Mouse (Mus musculus): ENCODE data around the gene Snrnp27. TPM values are rescaled to one million over a fixed set of nuclear protein-coding genes. Genes with fewer than 3 reads are reported as not detected.

Snrnp27 gene
- polyA plus RNA-seq (2012; ENCODE audit: insufficient read depth, insufficient read length, missing spikeins): 63.4 and 72.7 TPM in 2 replicates

DNA sequence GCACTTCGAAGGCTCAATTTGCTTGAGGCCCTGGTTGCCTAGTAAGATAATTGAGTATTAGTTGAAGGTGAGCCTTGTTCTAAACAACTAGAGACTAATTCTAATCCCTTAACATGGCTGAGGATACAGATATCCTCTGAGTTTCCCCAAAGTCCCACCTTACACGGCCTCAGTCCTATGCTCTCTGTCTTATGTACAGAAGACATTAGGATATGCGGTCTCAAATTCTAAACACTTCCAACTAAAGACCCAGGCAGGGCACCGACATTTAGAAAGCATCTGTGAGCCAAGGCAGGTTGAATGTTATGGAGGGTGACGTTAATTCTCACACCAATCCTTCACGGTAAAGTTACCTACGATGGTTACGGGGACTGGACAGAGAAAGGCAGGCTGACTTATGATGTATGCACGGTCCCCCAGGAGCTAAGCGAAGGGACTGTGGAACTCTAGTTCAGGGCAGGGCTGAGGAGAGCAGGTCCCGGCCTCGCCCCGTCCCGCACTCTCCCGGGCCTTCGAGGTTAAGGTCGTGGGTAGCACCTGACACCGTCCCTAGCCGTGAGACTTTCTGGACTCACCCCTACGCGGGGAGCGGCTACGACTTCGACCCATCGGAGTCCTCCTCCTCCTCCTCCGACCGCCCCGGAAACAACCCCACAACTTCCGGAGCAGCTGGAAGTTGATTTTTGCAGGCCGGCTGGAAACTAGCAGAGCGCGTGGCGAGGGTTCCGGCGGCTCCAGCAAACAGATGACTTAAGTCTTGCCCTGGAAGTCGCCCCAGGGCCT, at the start of gene Snrnp27:
Gene Snrnp27 (minus strand): TSS at position 651 of the 783 bp plus-strand sequence.
- Histone ChIP-seq H3K4me3 (ENCODE audit: insufficient read depth, low read length) (peak within 1 kb of the TSS; percentile 67), H3K4me1 (ENCODE audit: control insufficient read depth, insufficient read depth, low read length) (peaks cover 6% of the 10 kb centered on the region; the same call in 1 of the 2 replicates), H3K27ac (ENCODE audit: insufficient read depth, low read depth, low read length) (peak within 1 kb of the TSS; percentile 62)
- TF ChIP-seq POLR2A (IDR thresholded peaks at IDR 0.05; ENCODE audit: borderline replicate concordance, low read depth, low read length): no peak
- no peak for TF ChIP-seq CTCF (IDR thresholded peaks at IDR 0.05; ENCODE audit: low read depth, low read length)

DNA sequence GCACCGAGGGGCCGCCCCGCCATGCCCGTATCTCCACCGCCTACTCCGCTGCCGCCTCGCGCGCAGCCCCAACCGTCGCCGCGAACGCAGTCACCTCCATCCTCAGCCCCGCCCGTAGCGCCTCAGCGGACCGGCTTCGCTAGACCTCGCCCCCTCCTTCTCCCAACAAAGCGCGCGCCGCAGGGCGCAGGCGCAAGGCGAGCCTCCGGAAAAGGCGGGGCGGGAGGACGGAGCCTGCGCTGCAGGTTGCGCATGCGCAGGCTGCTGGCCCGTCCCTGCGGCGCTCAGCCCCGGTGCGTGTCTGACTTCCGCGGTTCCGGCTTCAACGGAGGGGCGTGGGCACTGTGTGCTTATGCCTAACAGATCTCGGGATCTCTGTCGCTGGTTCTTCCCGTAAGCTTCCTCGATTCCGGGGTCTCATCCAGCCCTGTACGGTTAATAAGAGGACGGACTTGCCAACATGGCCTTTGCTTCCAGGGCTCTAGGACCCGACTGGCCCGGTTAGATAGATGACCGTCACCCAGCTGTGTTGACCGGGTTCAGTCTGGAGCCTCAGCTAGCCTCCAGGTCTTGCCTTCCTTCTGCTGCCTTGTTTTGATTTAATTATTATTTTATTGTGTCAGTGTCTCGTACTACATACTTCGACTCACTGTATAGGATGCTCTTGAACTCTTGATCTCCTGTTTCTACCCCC, 49.0 kb upstream of the Snrnp27 start, which contains the start of gene Gmcl1:
Gene Gmcl1 (minus strand): TSS at position 201 of the 694 bp plus-strand sequence.
- Histone ChIP-seq H3K4me1 (ENCODE audit: control insufficient read depth, insufficient read depth, low read length) (peaks cover 5% of the 10 kb centered on the region; the same call in 1 of the 2 replicates), H3K27ac (ENCODE audit: insufficient read depth, low read depth, low read length) (peak within 1 kb of the TSS; percentile 39), H3K4me3 (ENCODE audit: insufficient read depth, low read length) (peak within 1 kb of the TSS; percentile 73)
- no peak for TF ChIP-seq CTCF (IDR thresholded peaks at IDR 0.05; ENCODE audit: low read depth, low read length)
- TF ChIP-seq POLR2A (IDR thresholded peaks at IDR 0.05; ENCODE audit: borderline replicate concordance, low read depth, low read length): no peak

DNA sequence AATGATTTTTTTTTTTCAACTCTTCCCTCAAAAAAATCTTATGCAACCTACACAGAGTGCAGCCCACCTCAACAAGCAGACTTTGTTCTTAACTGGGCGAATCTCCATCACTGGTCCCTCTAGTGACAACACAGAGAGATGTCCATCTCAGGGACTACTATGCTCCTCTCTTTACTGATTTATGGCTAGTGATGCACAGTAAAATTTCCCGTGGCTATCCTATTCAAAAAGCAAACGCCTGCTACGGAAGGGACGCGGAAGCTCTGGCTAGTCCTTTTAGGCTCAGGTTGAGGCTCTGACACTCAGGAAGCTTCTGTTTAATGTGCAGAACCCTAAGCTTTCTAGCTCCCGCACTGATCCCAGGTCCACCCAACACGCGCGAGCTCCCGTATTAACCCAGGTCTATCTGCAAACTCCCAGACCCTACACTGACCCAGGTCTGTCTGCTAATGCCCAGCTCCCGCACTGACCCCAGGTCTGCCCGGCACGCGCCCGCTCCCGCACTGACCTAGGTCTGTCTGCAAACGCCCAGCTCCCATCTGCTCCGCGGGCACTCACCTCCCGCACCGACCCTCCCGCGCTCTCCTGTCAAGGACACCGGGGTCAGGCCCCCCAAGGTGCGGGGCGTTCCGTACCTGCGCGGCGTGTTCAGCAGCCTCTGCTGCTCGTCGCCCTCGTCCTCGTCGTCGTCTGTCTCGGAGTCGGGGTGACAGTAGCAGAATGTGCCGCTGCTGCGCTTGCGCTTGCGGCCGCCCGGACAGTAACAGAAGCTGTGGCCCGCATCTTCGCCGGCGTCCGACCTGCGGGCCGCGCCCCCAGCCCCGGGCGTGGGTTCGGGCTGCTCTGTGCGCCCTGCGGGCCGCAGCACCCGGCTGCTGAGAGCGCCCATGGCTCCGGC, 48.2 kb upstream of the Snrnp27 start:
- TF ChIP-seq CTCF (IDR thresholded peaks at IDR 0.05; ENCODE audit: low read depth, low read length) (no peak), POLR2A (IDR thresholded peaks at IDR 0.05; ENCODE audit: borderline replicate concordance, low read depth, low read length) (no peak)
- peak overlapping the region; percentile 73 for H3K4me3 ChIP-seq (ENCODE audit: insufficient read depth, low read length)
- peaks cover 5% of the 10 kb centered on the region; the same call in 1 of the 2 replicates for H3K4me1 ChIP-seq (ENCODE audit: control insufficient read depth, insufficient read depth, low read length)
- H3K27ac ChIP-seq (ENCODE audit: insufficient read depth, low read depth, low read length): no peak overlapping the region

- no peak for TF ChIP-seq POLR2A (IDR thresholded peaks at IDR 0.05; ENCODE audit: borderline replicate concordance, low read depth, low read length)
- TF ChIP-seq CTCF (IDR thresholded peaks at IDR 0.05; ENCODE audit: low read depth, low read length): no peak
- no peak overlapping the region for H3K27ac ChIP-seq (ENCODE audit: insufficient read depth, low read depth, low read length)
- H3K4me1 ChIP-seq (ENCODE audit: control insufficient read depth, insufficient read depth, low read length): 0 out of 2 replicates have a peak, but pooled peaks cover 2% of the 10 kb centered on the region
- H3K4me3 ChIP-seq (ENCODE audit: insufficient read depth, low read length): no peak overlapping the region
Measured at GRCm38 (mm10) chr6:86728711-86729110, 44.4 kb upstream of the Snrnp27 start.

GRCm38 (mm10) chr6:86721977-86722376, 37.7 kb upstream of the Snrnp27 start:
- Histone ChIP-seq H3K4me3 (ENCODE audit: insufficient read depth, low read length) (no peak overlapping the region), H3K4me1 (ENCODE audit: control insufficient read depth, insufficient read depth, low read length) (0 out of 2 replicates have a peak, but pooled peaks cover 4% of the 10 kb centered on the region), H3K27ac (ENCODE audit: insufficient read depth, low read depth, low read length) (no peak overlapping the region)
- TF ChIP-seq CTCF (IDR thresholded peaks at IDR 0.05; ENCODE audit: low read depth, low read length) (no peak), POLR2A (IDR thresholded peaks at IDR 0.05; ENCODE audit: borderline replicate concordance, low read depth, low read length) (no peak)

DNA sequence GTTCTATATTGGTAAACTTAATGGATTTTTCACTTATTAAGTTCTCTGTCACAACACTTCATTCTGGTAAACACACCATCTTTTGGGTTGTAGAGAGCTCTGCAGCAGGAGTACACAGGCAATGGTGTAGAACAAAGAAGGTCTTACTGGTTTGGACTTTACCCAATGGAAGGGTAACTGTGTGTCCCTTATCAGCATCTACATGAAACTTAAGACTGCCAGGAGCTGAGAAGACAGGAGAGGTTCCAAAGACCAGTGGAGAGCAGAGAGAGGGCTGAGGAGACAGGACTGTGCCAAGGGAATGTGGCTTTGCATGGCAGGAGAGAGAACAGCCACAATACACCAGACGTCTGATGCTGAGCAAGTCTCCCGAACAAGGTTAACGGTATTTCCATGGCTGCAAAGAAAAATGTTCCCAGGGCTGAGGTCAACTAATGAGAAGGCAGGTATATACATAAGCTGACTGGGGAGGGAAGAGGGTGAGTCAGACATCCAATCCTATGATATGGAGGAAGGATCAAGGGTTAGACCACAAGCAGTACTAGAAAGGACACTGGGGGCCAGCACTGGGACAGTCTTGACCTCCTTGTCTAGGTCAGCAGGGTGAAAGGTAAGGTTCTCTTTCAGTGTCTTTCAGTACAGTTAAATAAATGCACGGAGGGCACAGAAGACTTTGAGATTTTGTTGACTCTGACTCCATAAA, 23.9 kb upstream of the Snrnp27 start:
- no peak overlapping the region for H3K27ac ChIP-seq (ENCODE audit: insufficient read depth, low read depth, low read length)
- no peak for TF ChIP-seq POLR2A (IDR thresholded peaks at IDR 0.05; ENCODE audit: borderline replicate concordance, low read depth, low read length)
- TF ChIP-seq CTCF (IDR thresholded peaks at IDR 0.05; ENCODE audit: low read depth, low read length): no peak
- no peaks in the 10 kb centered on the region for H3K4me1 ChIP-seq (ENCODE audit: control insufficient read depth, insufficient read depth, low read length)
- no peak overlapping the region for H3K4me3 ChIP-seq (ENCODE audit: insufficient read depth, low read length)

GRCm38 (mm10) chr6:86702577-86702976, 18.3 kb upstream of the Snrnp27 start:
- no peak overlapping the region for H3K4me3 ChIP-seq (ENCODE audit: insufficient read depth, low read length)
- H3K4me1 ChIP-seq (ENCODE audit: control insufficient read depth, insufficient read depth, low read length): no peaks in the 10 kb centered on the region
- TF ChIP-seq CTCF (IDR thresholded peaks at IDR 0.05; ENCODE audit: low read depth, low read length): no peak
- TF ChIP-seq POLR2A (IDR thresholded peaks at IDR 0.05; ENCODE audit: borderline replicate concordance, low read depth, low read length): no peak
- H3K27ac ChIP-seq (ENCODE audit: insufficient read depth, low read depth, low read length): no peak overlapping the region

- H3K27ac ChIP-seq (ENCODE audit: insufficient read depth, low read depth, low read length): no peak overlapping the region
- no peaks in the 10 kb centered on the region for H3K4me1 ChIP-seq (ENCODE audit: control insufficient read depth, insufficient read depth, low read length)
- H3K4me3 ChIP-seq (ENCODE audit: insufficient read depth, low read length): no peak overlapping the region
- TF ChIP-seq CTCF (IDR thresholded peaks at IDR 0.05; ENCODE audit: low read depth, low read length) (no peak), POLR2A (IDR thresholded peaks at IDR 0.05; ENCODE audit: borderline replicate concordance, low read depth, low read length) (no peak)
Measured at GRCm38 (mm10) chr6:86697903-86698302, 13.6 kb upstream of the Snrnp27 start.

- Histone ChIP-seq H3K27ac (ENCODE audit: insufficient read depth, low read depth, low read length) (no peak overlapping the region), H3K4me3 (ENCODE audit: insufficient read depth, low read length) (no peak overlapping the region), H3K4me1 (ENCODE audit: control insufficient read depth, insufficient read depth, low read length) (no peaks in the 10 kb centered on the region)
- no peak for TF ChIP-seq POLR2A (IDR thresholded peaks at IDR 0.05; ENCODE audit: borderline replicate concordance, low read depth, low read length)
- no peak for TF ChIP-seq CTCF (IDR thresholded peaks at IDR 0.05; ENCODE audit: low read depth, low read length)
Measured at GRCm38 (mm10) chr6:86696213-86696612, 11.9 kb upstream of the Snrnp27 start.
